Mouse (Mus musculus) ES-E14 (cell line): Measurements from ENCODE around the gene Edn2. TPM values are rescaled to one million over a fixed set of nuclear protein-coding genes. Genes with fewer than 3 reads are reported as not detected.

Experiments
- DNase-seq: peaks from one replicate; pipeline ENCODE4 v3.0.0-alpha.2; 2013; ENCODE audit warnings: low read depth, low spot score
- H3K27ac ChIP-seq: 2 replicates; pipeline ENCODE4 v1.5.1; 2012; ENCODE audit warnings: low read depth, mild to moderate bottlenecking, low read length, moderate library complexity, mixed read lengths; ENCODE audit not compliant: poor library complexity, insufficient read depth, severe bottlenecking
- H3K36me3 ChIP-seq: 2 replicates; pipeline ENCODE4 v1.6.1; 2012; ENCODE audit warnings: mild to moderate bottlenecking, low read length, moderate library complexity, mixed read lengths; ENCODE audit not compliant: control insufficient read depth, poor library complexity, insufficient read depth, severe bottlenecking
- H3K4me1 ChIP-seq, 2 experiments: fragments of 150-350 bp in 1 of 2; sonication (generic) in 1 of 2; 2 replicates each; pipeline ENCODE4 v1.6.1; 2012; ENCODE audit warnings: low read length in 2 of 2, mild to moderate bottlenecking in 1 of 2, mixed read lengths in 1 of 2; ENCODE audit not compliant: control insufficient read depth in 2 of 2, insufficient read depth in 2 of 2, poor library complexity in 1 of 2
- H3K4me3 ChIP-seq, 2 experiments: fragments of 150-350 bp in 1 of 2; sonication (generic) in 1 of 2; 2 replicates each; pipeline ENCODE4 v1.5.1; 2012; ENCODE audit warnings: low read length in 2 of 2, low read depth in 1 of 2, mild to moderate bottlenecking in 1 of 2, mixed read lengths in 1 of 2; ENCODE audit not compliant: insufficient read depth in 1 of 2, poor library complexity in 1 of 2, severe bottlenecking in 1 of 2
- H3K9ac ChIP-seq: 2 replicates; pipeline ENCODE4 v1.6.1; 2012; ENCODE audit warnings: low read depth, mild to moderate bottlenecking, low read length, mixed read lengths; ENCODE audit not compliant: poor library complexity, insufficient read depth, severe bottlenecking
- H3K9me3 ChIP-seq: fragments of 150-350 bp; sonication (generic); 2 replicates; pipeline ENCODE4 v1.6.1; 2012; ENCODE audit warnings: low read depth, mild to moderate bottlenecking, low read length; ENCODE audit not compliant: control insufficient read depth, insufficient read depth
- CHD2 ChIP-seq: IDR thresholded peaks from 2 replicates; pipeline ENCODE4 v1.6.1; 2014; ENCODE audit warnings: mild to moderate bottlenecking, low read depth, low read length, inconsistent platforms
- HCFC1 ChIP-seq: IDR thresholded peaks from 2 replicates; pipeline ENCODE4 v1.6.1; 2012; ENCODE audit warnings: low read length, inconsistent platforms, borderline replicate concordance; ENCODE audit not compliant: insufficient read depth
- MAFK ChIP-seq: IDR thresholded peaks from 2 replicates; pipeline ENCODE4 v1.6.1; 2014; ENCODE audit warnings: mild to moderate bottlenecking, low read depth, low read length, inconsistent platforms; ENCODE audit not compliant: insufficient read depth
- ZC3H11A ChIP-seq: IDR thresholded peaks from 2 replicates; pipeline ENCODE4 v1.6.1; 2012; ENCODE audit warnings: low read depth, mild to moderate bottlenecking, inconsistent platforms, low read length, borderline replicate concordance
- ZNF384 ChIP-seq: IDR thresholded peaks from 2 replicates; pipeline ENCODE4 v1.6.1; 2012; ENCODE audit warnings: low read depth, low read length, inconsistent platforms
- in situ Hi-C, 2 experiments: fragments of 600-800 bp; cut with MboI; formaldehyde crosslinking; loops; one replicate each; pipeline ENCODE4 v1.15.1; 2025; ENCODE audit warnings: low sequenced_read_pairs in 2 of 2, inconsistent platforms in 1 of 2; ENCODE audit not compliant: unreplicated experiment in 2 of 2
- total RNA-seq: library from RNA; depleted of rRNA; stranded (reverse); fragments of 300-350 nt; gene quantifications from 2 replicates; pipeline ENCODE4 v1.2.3, GENCODE M21; 2012

Gene Edn2
- total RNA-seq, 1 experiment, result 0.62 TPM

DNA sequence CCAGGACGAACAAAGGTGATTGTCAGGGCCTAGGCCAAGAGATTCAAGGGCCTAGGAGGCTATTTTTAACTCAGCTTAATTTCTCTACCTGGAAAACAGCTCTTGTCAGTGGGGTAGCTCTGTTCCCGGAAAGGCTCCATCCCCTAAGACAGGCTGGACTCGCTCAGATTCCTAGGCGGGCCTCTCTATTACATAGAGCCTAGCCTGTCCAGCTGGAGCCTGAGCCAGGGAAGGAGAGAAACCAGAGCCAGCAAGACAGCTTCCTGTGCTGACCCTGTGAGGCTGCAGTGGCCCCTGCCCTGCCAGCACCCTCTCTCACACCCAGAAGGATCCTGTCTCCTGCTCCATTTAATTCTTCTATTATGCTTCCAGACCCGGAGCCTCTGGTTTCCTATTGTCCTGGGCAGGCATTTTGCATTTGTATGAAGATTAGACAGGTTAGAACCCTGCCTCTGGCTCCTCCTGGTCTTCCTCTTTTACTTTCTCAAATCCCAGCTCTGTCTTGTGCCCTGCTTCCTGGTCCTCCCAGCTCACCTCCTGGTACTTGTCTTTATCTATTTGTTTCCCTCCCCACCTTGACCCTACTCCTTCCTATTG is 2.2 kb upstream of the Edn2 start:
- H3K4me1 ChIP-seq, result peaks cover 5 to 25% of the 10 kb centered on the region in 2 experiments; a peak in 2 of 4 replicates
- no peak overlapping the region for H3K9ac ChIP-seq
- no peak overlapping the region for H3K27ac ChIP-seq
- no peak overlapping the region for H3K4me3 ChIP-seq
- H3K36me3 ChIP-seq, result no peaks in the 10 kb centered on the region
- no peaks in the 10 kb centered on the region for H3K9me3 ChIP-seq
- DNase-seq, result no peak
- in situ Hi-C loops, result no loop called here
- TF ChIP-seq CHD2 (no peak), HCFC1 (no peak), ZNF384 (no peak)

DNA sequence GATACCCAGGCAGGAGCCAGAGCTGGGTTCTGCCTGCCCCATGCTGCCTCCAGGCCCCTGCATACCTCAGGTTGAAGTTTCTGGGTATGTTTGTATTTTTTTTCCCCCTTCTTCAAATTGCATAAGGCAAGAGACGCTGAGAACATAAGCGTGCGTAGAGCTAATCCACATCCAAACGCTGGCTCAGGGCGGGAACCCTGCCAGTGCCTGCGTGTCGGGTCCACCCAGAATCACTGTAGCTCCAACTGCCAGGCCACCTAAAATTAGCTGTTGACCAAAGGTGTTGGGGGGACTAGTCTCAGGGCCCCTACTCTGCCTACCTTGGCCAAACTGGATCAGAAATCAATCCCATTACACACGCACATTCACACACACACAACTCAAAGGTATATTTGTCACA is 1.6 kb downstream of the Edn2 start:
- in situ Hi-C loops, result no loop called here
- no peak for DNase-seq
- H3K36me3 ChIP-seq, result no peaks in the 10 kb centered on the region
- H3K27ac ChIP-seq, result no peak overlapping the region
- H3K9ac ChIP-seq, result no peak overlapping the region
- no peaks in the 10 kb centered on the region for H3K9me3 ChIP-seq
- H3K4me1 ChIP-seq, result peaks cover 5 to 25% of the 10 kb centered on the region in 2 experiments; a peak in 2 of 4 replicates
- H3K4me3 ChIP-seq, result no peak overlapping the region
- TF ChIP-seq ZNF384, result no peak
- TF ChIP-seq HCFC1, result no peak
- no peak for TF ChIP-seq ZC3H11A
- no peak for TF ChIP-seq CHD2
- TF ChIP-seq MAFK, result no peak

DNA sequence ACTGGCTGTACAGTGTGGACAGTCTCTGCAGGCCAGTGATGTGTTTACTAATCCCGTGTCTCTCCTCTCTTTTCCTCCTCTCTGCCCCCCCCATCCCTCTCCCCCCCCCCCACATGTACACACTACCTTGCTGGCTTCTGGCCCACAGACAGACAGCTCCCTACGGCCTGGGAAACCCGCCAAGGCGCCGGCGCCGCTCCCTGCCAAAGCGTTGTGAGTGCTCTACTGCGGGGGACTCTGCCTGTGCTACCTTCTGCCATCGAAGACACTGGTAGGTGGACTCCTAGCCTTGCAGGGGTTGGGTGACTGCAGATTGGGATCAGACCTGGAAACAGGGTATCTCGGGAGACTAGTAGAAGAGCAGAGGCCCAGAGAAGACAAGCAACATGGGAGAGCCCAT is 2.2 kb downstream of the Edn2 start:
- H3K4me3 ChIP-seq, result peak overlapping the region; percentile 10 to 16; a peak in 2 of 4 replicates
- DNase-seq, result no peak
- peaks cover 4 to 25% of the 10 kb centered on the region in 2 experiments; a peak in 2 of 4 replicates for H3K4me1 ChIP-seq
- TF ChIP-seq ZC3H11A (no peak), HCFC1 (no peak), CHD2 (no peak), ZNF384 (no peak), MAFK (no peak)
- peak overlapping the region; percentile 39; the same call in 1 of the 2 replicates for H3K9ac ChIP-seq
- no peaks in the 10 kb centered on the region for H3K9me3 ChIP-seq
- in situ Hi-C loops, result no loop called here
- H3K36me3 ChIP-seq, result no peaks in the 10 kb centered on the region
- no peak overlapping the region for H3K27ac ChIP-seq

DNA sequence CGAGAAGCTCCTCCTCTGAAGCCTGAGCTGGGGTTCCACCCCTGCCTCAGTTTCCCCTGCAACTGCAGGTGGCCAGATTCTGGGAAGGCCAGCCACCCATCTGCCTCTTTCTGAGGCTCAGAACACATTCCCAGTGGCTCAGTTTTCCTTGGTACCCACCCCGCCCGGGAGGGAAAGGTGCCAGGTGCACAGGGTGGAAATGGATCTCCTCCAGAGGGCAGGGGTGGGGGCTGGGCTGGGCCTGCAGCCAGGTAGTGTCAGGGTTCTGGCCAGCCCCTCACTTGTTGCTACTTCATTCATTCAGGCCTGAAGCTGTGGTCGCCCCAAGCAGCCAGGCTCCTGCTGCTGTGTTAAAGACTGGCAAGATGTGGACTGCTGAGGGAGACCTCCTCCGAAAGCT is 3.3 kb downstream of the Edn2 start:
- Histone ChIP-seq H3K27ac (no peak overlapping the region), H3K4me1 (peaks cover under 1 to 16% of the 10 kb centered on the region in 2 experiments; a peak in 1 of 4 replicates), H3K9ac (no peak overlapping the region), H3K36me3 (no peaks in the 10 kb centered on the region), H3K9me3 (no peaks in the 10 kb centered on the region), H3K4me3 (no peak overlapping the region)
- TF ChIP-seq MAFK (no peak), HCFC1 (no peak), CHD2 (no peak), ZC3H11A (no peak), ZNF384 (no peak)
- no peak for DNase-seq
- in situ Hi-C loops, result no loop called here

DNA sequence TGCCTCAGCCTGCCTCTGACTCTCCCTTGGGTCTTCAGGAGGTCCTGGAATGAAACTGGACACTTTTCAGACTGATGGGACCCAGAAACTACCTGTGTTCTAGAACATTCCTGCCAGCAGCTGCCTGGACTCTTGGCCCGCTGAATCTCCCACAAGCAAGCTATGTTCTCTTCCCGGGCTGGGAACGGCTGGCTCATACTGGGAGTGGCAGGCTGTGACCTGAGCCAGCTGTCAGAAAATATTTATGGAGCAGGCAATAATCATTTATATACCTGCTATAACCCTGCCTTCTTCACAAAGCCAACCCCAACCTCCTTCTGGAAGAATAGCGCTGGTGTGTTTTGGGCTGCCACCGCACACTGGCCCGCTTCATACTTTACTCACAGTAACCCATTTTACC is 6.8 kb downstream of the Edn2 start:
- Histone ChIP-seq H3K27ac (no peak overlapping the region), H3K4me3 (no peak overlapping the region), H3K36me3 (no peaks in the 10 kb centered on the region), H3K4me1 (peaks cover 0 to 14% of the 10 kb centered on the region in 2 experiments; a peak in 1 of 4 replicates), H3K9me3 (no peaks in the 10 kb centered on the region), H3K9ac (no peak overlapping the region)
- TF ChIP-seq CHD2 (no peak), HCFC1 (no peak), ZNF384 (no peak), MAFK (no peak), ZC3H11A (no peak)
- in situ Hi-C loops, result no loop called here
- DNase-seq, result no peak
